Mouse (Mus musculus) spleen, embryonic (tissue): Measurements from ENCODE around the gene Ghdc.
"Not testable (repeated sequence)": the region's sequence is repeated elsewhere in the genome, so short reads cannot be mapped to it uniquely, and the experiment has no call there.

Experiments used
- CTCF ChIA-PET: fragments of 350-600 bp; sonication (Branson Sonifier 250); formaldehyde crosslinking; loops from one replicate; lab custom pipeline; 2022; lab: Charles Lee

Ghdc gene

DNA sequence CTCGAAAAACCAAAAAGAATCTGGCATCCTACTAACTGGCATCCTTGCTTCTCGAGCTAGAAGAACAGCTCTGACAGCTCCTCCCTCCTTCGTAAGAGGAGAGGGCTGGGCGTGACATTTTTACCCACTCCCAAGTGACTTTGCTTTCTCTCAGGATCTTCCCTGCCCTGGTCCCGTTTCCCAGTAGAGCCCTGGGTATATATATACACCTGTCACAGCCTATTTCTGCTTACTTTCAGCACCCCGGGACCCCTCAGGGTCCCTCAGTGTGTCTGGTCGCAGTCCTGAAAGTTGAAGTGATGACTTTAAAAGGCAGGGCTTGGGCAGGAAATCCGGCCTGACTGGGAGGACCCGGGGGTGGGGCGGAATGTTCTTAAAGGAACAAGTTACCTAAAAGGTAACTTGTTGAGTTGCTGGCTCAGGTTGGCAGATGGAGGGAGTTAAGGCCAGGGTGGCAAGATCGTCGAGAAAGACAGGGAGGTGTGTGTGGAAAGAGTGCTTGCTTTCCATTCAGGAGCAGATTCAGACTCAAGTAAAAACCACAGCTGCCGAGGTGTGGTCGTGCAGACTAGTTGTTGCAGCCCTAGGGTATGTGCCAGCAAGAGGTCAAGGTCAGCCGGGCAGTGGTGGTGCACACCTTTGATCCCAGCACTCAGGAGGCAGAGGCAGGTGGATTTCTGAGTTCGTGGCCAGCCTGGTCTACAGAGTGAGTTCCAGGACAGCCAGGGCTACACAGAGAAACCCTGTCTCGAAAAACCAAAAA, at the start of gene Ghdc:
Ghdc (minus strand) TSS at position 312 of the 763 bp plus-strand sequence.
- CTCF ChIA-PET: interaction anchor here (0.7 kb wide), 1 partner anchor 10 kb away, joined by 3 read pairs; no protein-coding TSS in a partner anchor

DNA sequence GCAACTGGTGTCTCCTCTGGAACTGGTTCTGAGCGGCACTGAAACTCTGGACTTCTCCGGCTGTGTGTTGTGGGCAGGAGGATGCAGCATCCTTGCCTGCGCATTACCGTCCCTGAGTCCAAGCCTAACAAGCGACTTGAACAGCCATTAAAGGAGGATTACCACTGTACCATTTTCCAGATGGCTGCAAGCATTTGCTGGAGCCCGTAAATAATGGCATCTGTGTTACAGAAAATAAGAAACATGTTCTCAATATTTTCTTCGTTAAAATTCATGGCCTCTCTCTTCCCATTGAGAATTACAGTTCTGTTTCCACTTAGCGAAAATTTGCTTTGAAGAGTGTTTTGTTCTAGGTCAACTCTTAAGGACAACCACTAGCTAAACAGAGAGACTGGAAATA, 49.3 kb upstream of the Ghdc start:
- CTCF ChIA-PET: no interaction called here

DNA sequence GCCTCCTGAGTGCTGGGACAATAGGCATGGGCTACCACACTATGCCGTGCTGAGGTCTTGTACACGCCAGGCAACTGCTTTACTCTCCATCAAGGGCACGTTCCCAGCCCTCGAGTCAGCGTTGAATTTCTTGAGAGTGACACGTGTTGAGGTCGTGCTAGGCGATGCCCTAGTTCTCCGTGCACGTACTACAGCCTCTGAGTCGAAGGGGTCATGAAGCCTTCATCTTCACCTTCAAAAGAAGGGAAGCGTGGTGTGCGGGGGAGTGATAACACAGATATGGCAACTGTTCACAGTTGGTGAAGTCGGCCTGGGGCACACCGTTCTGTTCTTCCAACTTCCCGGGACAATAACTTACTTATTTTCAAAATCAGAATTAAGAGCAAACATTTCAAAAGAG, 48.9 kb upstream of the Ghdc start:
- CTCF ChIA-PET: no interaction called here

DNA sequence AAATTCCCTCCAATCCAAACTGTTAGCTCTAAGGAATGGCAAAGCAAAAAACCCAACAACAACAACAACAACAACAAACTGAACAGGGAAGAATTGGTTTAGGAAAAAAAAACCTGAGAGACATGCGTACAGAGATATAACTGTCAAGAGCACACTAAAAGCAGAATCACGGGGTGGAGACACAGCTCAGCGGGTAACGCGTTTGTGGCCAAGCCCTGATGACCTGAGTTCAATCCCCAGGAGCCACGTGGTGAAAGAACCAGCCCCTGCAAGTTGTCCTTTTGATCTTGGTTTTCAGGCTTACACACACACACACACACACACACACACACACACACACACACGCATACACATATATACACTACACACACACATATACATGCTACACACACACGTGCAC, 48.3 kb upstream of the Ghdc start:
- CTCF ChIA-PET: interaction anchor here (0.7 kb wide), 2 partner anchors 74 to 250 kb away, joined by 3 read pairs; no protein-coding TSS in a partner anchor

DNA sequence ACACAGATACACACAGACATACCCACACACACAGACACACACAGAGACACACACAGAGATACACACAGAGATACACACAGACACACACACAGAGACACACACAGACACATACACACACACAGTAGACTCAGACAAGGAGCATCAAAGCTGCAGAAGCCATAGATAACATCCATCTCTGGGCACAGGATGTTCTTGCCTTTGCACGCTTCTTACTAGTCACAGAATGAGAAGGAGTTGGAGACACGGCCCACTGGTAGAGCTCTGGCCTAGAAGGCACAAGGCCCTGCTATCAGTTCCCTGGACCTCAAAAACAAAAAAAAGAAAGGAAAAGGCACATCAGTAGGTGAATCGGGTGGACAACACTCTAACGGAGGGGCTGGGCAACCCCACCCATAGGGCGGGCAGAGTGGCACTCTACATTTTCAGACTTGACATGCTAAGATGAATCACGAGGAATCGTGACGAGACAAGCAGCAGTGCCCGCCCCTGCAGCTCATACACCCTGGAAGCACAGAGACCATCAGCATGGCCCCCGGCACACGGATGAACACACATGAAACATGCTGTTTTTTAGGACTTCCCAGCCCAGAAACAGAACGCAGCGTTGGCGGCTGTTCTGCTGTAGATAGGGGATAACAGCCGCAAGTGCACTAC, 47.7 kb upstream of the Ghdc start:
- CTCF ChIA-PET: interaction anchor here (0.6 to 0.7 kb wide), 3 partner anchors 73 to 249 kb away, joined by 3 read pairs; no protein-coding TSS in a partner anchor

DNA sequence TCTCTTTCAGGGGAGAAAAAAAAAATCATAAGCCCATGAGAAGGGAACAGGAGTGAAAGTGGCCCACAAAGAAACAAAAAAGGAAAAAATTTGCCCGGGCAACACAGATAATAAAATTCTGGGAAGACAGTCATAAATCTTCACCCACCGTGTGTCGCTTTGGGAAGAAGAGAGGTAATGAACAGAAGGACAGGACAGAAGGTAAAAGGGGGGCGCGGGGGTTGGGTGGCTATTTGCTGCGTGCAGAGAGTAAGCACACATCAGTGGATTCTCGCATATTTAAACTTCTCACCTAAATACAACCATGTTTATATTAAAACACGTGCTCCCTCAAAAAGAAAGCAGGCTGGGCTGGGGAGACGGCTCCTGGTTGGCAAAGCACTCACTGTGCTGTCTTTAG, 46.6 kb upstream of the Ghdc start:
- CTCF ChIA-PET: no interaction called here

DNA sequence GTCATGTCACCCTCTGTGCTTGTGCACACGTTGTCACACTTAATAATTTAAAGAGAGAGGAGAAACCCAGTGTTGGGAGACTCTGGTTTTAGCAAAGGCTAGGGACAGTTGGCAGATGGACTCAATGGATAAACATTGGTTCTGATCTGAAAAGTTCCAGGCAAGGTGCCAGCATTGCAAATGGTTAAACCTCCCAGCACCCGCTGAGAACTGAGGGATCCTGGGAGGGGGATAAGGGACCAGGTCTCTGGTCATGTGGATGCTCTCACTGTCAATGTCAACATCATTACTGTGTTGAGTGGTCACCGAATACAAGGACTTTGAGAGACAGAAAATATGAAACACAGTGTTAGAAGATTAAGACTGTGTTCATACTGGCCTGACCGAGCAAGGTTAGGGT, 46.0 kb upstream of the Ghdc start:
- CTCF ChIA-PET: no interaction called here

DNA sequence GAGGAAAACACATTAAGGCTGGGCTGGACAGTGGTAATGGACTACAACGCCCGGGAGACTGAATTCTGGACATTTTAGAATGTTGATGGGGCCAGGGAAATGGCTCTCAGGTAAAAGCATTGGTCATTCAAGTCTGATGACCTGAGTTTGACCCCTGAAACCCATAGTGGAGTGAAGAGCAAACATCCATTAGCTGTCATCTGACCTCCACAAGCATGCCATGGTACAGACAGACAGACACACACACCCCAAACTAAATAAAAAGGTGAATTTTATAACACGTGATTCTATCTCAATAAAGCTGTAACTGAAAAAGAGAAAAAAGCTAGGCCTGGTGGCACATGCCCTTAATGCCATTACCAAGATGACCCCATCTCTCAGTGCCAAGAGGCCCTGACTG, 45.6 kb upstream of the Ghdc start:
- CTCF ChIA-PET: no interaction called here

DNA sequence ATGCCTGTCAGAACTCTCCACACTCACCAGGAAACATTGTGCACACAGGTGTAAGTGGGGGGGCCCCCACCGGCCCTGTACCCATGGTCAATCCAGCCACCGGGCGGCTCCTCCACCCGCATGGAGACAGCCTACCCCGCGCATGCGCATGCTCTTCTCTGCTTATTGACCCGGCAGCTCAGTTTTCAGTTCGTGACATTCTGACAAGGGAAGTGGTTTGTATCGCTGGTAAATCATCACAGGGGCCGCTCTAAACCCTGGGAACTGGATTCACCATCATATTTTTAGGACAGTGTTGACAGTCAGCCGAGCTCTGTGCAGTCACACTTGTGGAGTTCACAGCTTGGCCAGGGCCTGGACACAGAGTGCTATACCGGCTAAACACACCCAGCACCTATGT, 43.7 kb upstream of the Ghdc start:
- CTCF ChIA-PET: interaction anchor here (0.6 to 0.8 kb wide), 2 partner anchors 55 to 439 kb away, joined by 3 to 4 read pairs; partner anchors contain the start of genes Kcnh4 and Vps25

DNA sequence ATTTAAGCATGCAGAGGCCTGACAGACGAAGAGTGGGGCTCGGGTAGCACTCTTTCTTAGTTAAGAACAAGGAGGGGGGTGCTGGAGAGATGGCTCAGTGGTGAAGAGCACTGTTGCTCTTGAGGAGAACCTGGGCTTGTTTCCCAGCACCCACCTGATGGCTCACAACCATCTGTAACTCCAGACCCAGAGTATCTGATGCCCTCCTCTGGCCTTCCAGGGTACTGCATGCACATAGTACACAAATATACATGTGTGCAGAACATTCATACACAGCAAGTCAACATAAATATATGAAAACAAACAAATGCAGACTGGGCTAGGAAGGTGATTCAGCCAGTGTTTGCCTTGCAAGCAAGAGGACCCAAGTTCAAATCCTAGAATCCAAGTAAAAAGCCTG, 40.4 kb upstream of the Ghdc start:
- CTCF ChIA-PET: no interaction called here

DNA sequence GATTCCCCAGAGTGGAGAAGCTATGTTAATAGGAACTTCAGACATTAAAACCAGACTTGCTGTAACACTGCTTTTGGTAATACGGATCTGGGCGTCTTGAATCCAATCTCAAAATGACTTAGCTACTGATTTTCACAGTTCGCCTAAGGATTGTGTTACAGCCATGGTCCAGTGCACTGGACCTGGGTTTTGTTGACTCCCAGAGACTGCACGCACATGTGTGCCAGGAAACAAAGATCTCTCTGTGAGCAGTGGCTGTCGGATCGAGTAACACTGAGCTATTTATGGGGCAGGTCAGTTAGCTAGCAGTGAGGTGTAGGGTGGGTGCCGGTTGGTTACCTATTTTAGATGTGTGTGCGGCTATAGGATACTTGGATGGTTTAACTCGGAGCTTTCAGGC, 39.8 kb upstream of the Ghdc start:
- CTCF ChIA-PET: interaction anchor here (0.9 kb wide), 1 partner anchor 50 kb away, joined by 5 read pairs; no protein-coding TSS in a partner anchor

DNA sequence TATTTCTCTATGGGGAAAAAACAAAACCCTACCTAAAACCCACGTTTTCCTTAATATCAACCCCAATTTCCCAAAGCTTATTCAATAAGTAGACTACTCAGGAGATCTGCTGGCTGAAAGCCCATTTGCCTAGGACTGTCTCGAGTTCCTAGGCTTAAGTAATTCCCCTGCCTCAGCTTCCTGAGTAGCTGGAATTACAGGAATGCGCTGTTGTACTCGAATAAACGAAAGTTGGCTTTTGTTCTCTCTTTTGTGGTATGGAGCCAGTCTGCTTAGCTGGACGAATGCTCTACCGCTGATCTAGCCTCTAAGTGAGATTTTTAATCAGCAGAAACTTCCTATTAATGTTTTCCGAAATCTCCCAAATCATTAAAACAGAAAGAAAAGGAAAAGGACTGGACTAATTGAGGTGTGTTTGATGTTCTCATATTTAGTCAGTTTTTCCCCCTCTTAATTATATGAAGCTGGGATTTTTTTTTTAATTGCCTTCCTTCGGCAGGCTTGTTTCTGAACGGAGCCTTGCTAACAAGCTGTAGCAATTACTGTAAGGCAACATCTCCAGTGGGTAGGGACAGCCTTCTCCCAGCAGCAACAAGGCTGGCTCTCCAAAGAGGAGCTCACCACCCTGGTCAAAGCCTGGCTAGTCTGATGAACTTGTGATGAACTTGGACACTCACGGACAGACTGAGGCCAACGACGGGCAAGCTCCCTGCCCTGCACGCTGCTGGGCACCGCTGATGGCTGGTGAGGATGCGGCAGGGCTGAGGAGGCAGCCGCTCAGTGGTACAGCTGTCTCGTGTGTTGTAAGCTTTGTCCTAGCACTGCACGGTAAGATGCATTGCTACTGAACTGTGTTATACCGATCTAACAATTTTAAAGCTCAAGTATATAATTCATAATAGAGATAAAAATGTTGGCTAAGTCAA, 35.9 kb upstream of the Ghdc start:
- CTCF ChIA-PET: interaction anchor here (0.6 to 1.2 kb wide), 5 partner anchors 92 to 469 kb away, joined by 3 to 29 read pairs (median 4); no protein-coding TSS in a partner anchor

DNA sequence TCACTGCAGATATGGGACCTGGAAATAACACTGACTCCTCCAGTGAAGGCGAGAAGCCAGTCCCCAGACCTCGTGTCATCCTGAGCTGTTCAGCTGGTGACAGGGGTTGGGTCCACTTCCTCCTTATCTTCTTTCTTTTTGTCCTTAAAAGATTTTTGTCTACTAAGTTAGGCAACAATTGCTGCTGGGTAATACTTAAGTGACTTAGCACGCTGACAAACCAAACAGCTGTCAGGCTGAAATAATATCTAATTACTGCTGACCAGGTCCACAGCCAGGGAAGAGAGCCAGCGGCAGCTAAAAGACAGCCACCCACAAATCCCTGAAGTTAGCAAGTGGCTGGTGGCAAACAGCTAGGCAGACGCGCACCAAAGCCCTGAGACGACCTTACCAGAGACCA, 34.8 kb upstream of the Ghdc start:
- CTCF ChIA-PET: no interaction called here

DNA sequence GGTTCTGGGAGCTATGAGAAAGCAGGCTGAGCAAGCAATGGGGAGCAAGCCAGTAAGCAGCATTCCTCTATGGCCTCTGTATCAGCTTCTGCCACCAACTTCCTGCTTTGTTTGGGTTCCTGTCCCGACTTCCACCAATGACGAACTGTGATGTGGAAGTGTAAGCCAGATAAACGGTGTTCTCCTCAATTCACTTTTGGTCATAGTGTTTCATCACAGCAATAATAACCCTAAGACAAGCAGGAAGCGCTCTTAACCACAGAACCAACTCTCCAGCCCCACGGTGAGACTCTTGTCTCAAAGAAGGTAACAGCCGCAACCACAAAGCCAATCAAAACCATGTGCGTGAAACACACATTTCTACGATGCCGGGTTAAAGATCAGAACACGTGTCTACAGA, 33.7 kb upstream of the Ghdc start:
- CTCF ChIA-PET: no interaction called here

DNA sequence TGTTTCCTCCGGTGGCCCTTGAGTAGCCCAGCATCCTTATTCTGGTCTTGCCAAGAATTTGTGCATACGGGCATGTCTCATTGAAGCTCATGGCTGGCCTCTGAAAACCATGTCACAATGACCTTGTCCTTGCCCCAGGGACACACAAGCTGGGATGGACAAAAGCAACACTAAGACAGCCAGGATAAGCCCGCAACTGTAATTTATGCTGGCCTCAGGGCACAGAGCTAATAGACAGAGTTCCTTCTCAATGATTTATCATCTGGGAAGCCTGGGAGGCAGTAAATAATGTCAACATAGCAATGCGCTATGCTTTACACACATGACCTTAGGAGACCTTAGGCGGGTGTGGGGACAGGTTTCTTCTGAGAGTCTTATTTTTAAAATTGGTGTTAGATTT, 28.7 kb upstream of the Ghdc start:
- CTCF ChIA-PET: no interaction called here

DNA sequence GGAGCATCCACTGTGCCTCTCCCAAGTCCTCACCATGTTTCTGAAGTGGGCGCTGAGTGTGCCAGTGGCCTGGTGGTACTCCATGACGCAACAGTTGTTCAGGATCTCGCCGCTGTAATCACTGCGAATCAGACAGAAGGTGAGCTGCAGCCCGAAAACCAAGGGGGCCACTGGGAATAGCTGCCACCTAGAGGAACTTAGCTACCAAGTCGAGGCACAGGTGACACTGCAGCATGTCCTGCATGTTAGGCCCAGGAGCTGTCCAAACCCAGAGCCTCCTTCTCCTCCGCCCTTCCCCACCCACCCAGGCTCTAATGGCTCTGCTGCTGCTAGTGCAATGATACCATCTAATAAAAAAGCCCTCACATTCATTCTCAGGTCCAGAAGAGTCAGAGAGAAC, 25.8 kb upstream of the Ghdc start:
- CTCF ChIA-PET: no interaction called here

DNA sequence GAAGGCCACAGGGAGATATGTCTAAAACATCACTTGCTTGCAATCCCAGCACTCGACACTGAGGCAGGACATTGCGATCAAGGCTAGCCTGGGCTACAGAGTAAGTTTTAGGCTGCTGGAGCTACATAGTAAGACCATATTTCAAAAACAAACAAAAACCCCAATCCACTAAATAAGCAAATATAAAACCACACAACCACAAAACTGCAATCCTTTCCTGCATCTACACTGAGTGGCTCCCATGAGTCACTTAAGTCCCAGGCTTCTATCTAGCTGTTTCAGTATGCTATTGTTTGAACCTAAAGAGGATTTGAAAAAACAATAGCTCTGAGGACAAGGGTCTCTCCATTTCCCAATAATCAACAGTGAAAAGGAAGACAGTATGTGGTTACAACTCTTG, 24.6 kb upstream of the Ghdc start:
- CTCF ChIA-PET: no interaction called here

DNA sequence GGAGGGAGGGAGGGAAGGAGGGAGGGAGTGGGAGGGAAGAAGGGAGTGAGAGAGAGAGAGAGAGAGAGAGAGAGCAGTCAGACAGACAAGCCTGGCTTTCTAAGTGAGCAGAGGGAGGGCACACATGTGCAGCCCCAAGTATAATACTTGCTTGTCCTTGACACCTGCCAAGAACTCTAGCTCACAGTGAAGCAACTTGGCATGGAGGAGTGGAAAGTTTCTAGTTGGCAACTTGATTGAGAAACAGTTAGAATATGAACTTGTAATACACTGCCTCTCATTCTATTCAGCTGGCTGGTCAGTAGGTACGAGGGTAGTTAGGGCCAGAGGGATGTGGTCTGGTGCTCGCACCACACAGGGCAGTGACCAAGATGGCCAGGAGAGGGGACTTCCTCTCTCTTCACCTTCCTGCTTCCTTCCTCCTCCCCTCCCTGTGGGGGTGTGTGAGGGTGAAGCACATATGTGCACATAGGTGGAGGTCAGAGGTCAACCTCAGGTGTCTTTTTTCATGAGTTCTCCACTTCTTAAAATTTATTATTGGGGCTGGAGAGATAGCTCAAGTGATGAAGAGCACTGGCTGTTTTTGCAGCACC, 20.8 kb upstream of the Ghdc start:
- CTCF ChIA-PET: interaction anchor here (0.7 kb wide), 1 partner anchor 30 kb away, joined by 4 read pairs; no protein-coding TSS in a partner anchor

DNA sequence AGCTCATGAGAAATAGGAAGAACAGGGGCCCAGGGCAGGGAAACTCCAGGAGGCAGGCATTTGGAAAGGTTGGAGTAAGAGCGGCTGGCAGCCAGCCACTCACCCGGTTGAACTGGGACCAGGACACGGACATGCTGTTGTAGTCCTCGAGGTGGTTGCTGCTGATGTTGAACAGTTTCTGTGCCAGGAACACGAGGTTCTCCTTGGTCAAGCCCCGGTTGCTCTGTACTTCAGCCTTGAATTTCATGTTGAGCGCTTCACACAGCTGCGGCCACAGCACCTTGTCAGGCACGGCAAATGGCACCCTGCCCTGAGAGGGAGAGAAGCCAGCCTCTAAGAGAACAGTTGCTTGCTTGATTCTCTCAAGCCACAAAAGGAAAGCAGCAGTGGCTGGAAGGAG, 19.9 kb upstream of the Ghdc start:
- CTCF ChIA-PET: not testable (repeated sequence)

DNA sequence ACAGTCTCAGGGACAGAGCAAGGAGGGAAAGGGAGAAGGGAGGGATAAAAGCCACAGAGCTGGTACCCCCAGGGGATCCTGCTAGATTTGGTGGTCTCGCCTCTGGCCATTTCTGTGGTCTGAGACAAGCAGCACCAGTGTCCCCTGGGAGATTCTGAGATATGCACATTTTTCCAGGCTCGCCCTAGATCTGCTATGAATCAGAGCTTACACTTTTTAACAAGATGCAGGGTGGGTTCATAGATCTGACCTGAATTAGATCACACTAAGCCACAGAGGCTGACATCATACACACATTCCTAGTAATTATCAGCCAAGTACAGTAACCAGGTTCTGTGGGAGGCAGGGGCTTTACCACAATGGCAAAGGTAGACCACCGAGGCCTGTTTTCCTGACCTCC, 18.9 kb upstream of the Ghdc start:
- CTCF ChIA-PET: interaction anchor here (0.5 to 0.6 kb wide), 3 partner anchors 78 to 1107 kb away, joined by 4 to 6 read pairs (median 6); partner anchors contain the start of gene Kat2a

DNA sequence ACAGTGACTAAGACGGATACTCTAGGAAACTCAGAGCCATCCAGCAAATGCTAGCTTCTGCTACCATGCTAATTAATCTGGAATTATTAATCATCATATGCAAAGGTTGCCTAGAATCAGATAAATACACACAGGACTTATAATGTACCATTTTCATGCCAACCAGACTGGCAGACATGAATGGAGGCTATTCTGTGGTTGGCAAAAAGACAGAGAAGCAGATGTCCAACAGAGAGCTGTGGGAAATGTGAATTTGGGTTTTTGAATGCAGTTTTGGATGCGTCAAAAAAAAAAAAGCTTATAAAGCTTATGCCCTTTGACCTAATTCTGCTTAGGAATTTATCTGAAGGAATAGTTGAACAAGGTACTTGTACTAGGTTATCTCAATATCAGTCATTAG, 15.0 kb upstream of the Ghdc start:
- CTCF ChIA-PET: no interaction called here
